Mouse (Mus musculus) megakaryocyte, embryonic 14.5 days (primary cell): ENCODE measurements at regions not wholly inside any gene's neighbourhood (a gene's known extent, or its start where the extent isn't known, plus 50 kb on each side); places are given as distances from the start of the nearest gene placed in this dataset.

ENCODE experiments used
- FLI1 ChIP-seq: IDR thresholded peaks from 2 replicates; pipeline ENCODE4 v1.6.1; 2012; ENCODE audit warnings: low read length, inconsistent platforms, mixed read lengths
- GATA1 ChIP-seq: IDR thresholded peaks from 3 replicates; pipeline ENCODE4 v1.6.1; 2012; ENCODE audit warnings: mixed read lengths, low read length, inconsistent platforms, borderline replicate concordance

DNA sequence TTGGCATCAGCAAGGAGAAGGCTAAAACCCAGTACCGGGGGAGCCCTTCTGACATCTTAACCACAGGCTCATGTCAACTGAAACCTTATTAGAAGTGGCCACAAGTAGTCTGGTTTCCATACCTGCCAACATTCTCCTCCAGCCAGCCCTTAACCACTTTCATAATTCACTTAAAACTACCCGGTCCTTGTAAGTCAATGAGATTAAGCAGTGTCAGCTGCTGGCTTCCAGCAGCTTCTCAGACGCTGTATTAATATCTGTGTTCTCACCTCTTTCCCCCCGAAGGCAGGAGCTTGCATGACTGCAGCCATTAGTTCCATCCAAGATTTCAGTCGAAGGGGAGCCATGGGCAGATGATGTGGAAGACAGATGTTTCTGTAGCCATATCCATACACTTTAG is 530.6 kb upstream of the Nrp1 start:
- TF ChIP-seq GATA1 (no peak), FLI1 (no peak)
